Mouse (Mus musculus): Measurements from ENCODE around the gene Zfp148. TPM values are rescaled to one million over a fixed set of nuclear protein-coding genes. Genes with fewer than 3 reads are reported as not detected.

Zfp148 gene
- total RNA-seq, 2 experiments from 2014 or later, result 171 to 179 TPM

DNA sequence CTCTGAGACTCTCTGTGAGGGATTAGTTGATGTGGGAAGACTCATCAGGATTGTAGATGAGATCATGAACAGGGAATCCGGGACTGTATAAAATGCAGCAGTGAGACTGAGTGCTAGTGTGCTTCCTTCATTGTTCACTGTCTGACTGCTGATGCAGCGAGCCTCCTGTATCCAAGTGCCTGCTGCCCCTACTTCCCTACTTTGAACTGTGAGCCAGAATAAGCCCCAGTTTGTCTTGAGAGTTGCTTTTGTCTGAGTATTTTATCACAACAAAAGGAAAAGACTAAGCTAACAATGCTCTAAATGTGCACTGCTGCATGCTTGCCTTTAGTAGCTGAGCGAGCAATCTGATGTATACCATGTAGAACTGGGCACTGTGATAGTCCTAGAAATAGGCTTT, 47.7 kb downstream of the Zfp148 start:
- Histone ChIP-seq H3K4me3 (no peak overlapping the region), H3K27ac (no peak overlapping the region; the same call in 1 of the 2 replicates)
- DNase-seq (ENCODE audit: extremely low spot score in 1 of 2, low spot score in 2 of 2), result no peak
- no peak for TF ChIP-seq CTCF (IDR thresholded peaks at IDR 0.05)
- intact Hi-C loops (cut with DNase I), result no loop called here

DNA sequence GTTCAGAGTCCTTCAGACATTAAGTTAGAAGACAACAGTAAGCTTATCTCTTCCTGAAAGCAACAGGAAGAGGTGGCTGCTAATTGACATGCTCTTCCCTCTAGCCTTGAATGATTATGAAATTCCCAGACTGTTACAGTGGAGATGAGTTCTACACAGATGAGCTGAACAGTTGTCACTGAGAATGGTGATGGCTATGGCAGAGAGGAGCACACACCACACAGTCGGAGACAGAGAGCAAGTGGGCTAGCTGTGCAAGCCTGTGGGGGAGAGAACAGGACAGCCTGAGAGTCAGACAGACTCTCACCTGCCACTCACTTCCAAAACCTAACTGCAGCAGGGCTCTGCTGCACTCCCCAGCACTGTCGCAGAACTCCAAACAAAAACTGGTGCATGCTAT, 51.0 kb downstream of the Zfp148 start:
- intact Hi-C loops (cut with DNase I), result no loop called here
- no peak overlapping the region for H3K4me3 ChIP-seq
- H3K27ac ChIP-seq, result no peak overlapping the region
- no peak for DNase-seq (ENCODE audit: extremely low spot score in 1 of 2, low spot score in 2 of 2)
- no peak for TF ChIP-seq CTCF (IDR thresholded peaks at IDR 0.05)

DNA sequence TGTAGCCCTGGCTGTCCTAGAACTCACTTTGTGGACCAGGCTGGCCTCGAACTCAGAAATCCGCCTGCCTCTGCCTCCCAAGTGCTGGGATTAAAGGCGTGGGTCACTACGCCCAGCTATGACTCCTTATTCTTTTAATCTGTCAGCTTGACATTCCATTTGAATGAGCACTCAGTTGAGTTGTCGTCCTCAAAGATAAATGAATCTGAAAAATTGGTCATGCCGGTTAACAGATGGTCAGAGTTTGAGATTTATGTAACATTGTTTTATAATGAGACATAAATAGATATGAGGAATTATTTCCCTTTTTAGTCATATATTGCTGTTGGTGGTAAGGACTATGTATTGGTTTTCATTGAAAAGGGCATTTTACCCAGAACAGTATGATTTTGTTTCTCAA, 60.4 kb downstream of the Zfp148 start:
- intact Hi-C loops (cut with DNase I), result no loop called here
- DNase-seq (ENCODE audit: extremely low spot score in 1 of 2, low spot score in 2 of 2), result no peak
- Histone ChIP-seq H3K4me3 (no peak overlapping the region), H3K27ac (no peak overlapping the region)
- no peak for TF ChIP-seq CTCF (IDR thresholded peaks at IDR 0.05)

DNA sequence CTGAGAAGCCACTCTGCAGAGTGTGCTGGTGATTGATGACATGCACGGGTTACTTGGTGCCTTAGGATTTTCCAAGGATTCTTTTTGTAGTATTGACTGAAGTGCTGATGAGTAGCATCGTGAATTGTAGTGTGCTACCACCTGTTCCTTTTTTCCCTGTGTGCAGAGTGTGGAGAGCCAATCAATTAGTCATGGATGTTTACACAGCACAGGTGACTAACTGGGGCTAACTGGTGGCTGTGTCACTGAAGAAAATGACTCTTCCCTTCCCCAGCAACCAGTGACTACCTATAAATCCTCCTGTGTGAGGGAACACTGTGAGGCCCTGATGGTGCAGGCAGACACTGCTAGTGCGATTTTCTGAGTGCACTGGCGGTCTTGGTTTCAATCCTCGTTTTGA, 66.2 kb downstream of the Zfp148 start:
- Histone ChIP-seq H3K4me3 (no peak overlapping the region), H3K27ac (no peak overlapping the region)
- DNase-seq (ENCODE audit: extremely low spot score in 1 of 2, low spot score in 2 of 2), result no peak
- intact Hi-C loops (cut with DNase I), result no loop called here
- no peak for TF ChIP-seq CTCF (IDR thresholded peaks at IDR 0.05)

DNA sequence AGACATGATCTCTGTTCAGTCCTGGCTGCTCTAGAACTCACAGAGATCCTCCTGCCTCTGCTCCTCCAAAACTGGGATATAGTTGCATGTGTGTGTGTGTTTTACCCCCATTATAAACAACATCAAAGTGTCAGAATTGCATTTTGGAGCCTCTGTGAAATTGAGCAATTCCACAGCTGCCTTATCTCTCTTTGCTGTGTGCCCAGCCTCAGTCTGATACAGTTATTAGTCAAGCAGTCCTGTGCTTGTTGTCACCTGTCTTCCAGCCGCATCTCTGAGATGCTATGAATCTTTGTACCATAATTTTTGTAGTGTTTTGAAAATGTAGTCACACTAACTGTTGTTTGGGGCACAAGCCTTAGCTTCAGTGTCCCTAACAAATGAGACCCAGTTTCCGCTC, 73.2 kb downstream of the Zfp148 start:
- TF ChIP-seq CTCF (IDR thresholded peaks at IDR 0.05), result no peak
- intact Hi-C loops (cut with DNase I), result no loop called here

DNA sequence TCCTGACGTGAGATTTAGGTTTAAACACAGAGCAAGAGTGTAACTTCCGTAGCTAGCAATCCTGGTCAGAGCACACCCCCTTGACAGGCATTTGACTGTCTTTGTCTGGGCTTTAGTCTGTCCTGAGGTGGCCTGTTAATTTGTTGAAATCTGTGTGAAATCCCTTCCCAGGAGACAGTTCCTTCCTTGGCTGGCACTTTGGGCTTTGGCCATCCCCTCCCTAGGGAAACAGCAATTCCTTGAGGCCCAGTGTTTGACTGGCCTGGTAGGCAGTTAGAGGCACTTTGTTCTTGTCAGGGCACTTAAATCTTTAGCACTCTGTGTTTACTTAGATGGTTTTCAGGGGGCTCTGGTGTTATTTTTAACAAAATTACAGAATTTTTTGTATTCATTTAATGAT, 73.7 kb downstream of the Zfp148 start:
- no peak for TF ChIP-seq CTCF (IDR thresholded peaks at IDR 0.05)
- Histone ChIP-seq H3K27ac (no peak overlapping the region), H3K4me3 (no peak overlapping the region)
- no peak for DNase-seq (ENCODE audit: extremely low spot score in 1 of 2, low spot score in 2 of 2)
- intact Hi-C loops (cut with DNase I), result no loop called here

More for the DNA sequence above, 73.2 kb downstream of the Zfp148 start:
- no peak for DNase-seq (ENCODE audit: extremely low spot score in 1 of 2, low spot score in 2 of 2)
- H3K27ac ChIP-seq, result no peak overlapping the region
- no peak overlapping the region for H3K4me3 ChIP-seq

DNA sequence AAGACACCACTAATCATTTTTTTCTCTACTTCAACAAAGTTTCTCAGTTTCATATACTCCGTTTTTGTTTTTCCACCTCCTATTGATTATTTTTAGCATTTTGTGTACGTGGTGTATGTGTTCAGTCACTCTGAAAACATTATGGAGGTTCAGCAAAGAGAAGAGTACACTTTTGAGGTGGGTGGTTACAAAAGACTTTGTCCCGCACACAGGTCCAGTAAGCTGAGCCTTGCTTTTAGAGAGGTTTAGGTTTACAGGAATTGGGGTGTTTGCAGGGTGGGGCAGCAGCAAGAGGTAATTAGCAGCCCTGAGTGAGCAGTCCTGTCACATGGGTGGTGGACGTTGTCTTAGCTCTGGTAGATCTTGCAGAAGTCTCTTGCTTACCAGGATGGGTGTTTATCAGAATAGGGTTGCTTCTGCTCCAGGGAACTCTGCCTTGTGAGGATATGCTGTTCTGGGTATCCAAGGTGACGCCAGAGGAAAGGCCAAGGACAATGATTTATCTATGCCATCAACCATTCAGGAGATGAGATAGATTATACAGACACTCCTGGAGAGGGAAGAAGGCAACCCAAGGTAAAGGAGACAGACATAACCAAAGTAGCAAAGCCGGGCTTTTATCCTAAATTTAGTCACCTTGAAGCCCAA, 74.8 kb downstream of the Zfp148 start:
- no peak for DNase-seq (ENCODE audit: extremely low spot score in 1 of 2, low spot score in 2 of 2)
- Histone ChIP-seq H3K27ac (no peak overlapping the region), H3K4me3 (no peak overlapping the region)
- intact Hi-C loops (cut with DNase I), result loop anchor here (5.0 kb wide), 1 partner anchor 73 kb away; the partner anchor contains the start of gene Zfp148
- no peak for TF ChIP-seq CTCF (IDR thresholded peaks at IDR 0.05)

DNA sequence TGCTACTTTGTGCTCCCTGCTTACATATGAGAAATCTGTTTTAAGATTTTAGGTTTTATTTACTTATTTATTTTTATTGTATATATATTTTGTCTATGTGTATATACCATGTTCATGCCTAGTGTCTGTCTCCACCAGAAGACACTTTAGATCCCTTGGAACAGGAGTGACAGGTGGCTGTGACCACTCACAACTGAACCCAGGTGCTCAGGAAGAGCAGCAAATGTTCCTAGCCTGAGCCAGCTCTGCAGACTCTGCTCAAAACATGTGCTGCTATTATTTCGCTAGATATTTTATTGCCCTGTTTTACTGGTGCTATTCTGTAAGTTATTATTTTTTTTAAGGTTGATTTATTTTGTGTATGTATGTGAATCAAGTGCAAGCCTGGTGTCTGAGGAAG, 78.5 kb downstream of the Zfp148 start:
- intact Hi-C loops (cut with DNase I), result loop anchor here (5.0 kb wide), 1 partner anchor 77 kb away; the partner anchor contains the start of gene Zfp148
- DNase-seq (ENCODE audit: extremely low spot score in 1 of 2, low spot score in 2 of 2), result no peak
- no peak overlapping the region for H3K27ac ChIP-seq
- H3K4me3 ChIP-seq, result no peak overlapping the region
- TF ChIP-seq CTCF (IDR thresholded peaks at IDR 0.05), result no peak

DNA sequence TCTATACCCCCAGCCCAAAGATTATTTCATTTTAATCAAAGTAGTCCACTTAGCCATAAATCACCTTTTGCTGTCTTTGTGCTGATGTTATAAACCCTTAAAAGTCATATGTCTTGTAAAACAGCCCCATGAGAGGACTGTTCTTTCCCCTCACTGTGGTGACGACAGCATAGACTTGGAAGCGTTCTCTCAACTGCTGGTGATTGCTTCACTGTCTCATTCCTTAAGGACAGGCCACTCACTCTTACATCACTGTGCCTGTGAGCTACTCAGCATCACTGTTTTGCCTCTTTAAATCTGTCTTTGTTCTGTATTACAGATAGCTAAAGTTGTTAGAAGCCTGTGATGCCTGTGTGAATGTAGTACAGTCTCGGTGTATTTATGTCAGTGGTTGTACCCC, 80.8 kb downstream of the Zfp148 start:
- H3K27ac ChIP-seq, result no peak overlapping the region
- no peak for TF ChIP-seq CTCF (IDR thresholded peaks at IDR 0.05)
- intact Hi-C loops (cut with DNase I), result no loop called here

DNA sequence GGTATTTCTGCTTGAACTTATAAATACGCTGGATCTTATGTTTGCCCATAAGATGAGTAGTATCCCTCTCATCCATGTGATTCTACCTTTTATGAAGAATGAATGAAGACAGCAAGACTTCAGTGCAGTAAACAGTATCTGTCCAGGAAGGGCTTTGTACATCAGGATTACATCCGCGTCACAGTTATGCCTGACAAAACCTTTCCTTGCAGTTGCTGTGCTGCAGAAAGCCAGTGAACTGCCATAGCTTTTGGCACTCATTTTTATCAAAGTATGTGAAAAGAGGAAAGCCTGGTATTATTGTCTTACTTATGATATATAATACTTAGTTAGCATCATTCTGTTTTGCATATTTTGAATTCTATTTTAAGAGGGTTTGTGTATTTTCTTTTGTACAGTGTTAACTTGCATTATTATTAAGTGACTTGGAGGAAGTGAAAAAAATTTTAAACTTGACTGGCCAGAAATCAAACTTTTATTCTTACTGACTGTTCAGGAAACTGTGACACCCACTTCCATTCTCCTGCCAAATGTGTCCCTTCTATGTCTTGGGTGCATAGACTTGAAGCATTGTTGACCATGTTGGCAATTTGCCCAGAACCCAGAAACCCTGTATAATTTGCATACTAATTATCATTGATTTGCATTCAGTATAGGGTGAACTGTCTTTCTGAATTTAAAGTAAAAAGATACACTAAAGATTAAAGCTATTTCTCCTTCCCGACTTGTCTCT, 84.0 kb downstream of the Zfp148 start:
- no peak overlapping the region for H3K27ac ChIP-seq
- intact Hi-C loops (cut with DNase I), result no loop called here
- no peak for DNase-seq (ENCODE audit: extremely low spot score in 1 of 2, low spot score in 2 of 2)
- TF ChIP-seq CTCF (IDR thresholded peaks at IDR 0.05), result no peak
- no peak overlapping the region for H3K4me3 ChIP-seq

More for the DNA sequence above, 80.8 kb downstream of the Zfp148 start:
- no peak overlapping the region for H3K4me3 ChIP-seq
- DNase-seq (ENCODE audit: extremely low spot score in 1 of 2, low spot score in 2 of 2), result no peak

DNA sequence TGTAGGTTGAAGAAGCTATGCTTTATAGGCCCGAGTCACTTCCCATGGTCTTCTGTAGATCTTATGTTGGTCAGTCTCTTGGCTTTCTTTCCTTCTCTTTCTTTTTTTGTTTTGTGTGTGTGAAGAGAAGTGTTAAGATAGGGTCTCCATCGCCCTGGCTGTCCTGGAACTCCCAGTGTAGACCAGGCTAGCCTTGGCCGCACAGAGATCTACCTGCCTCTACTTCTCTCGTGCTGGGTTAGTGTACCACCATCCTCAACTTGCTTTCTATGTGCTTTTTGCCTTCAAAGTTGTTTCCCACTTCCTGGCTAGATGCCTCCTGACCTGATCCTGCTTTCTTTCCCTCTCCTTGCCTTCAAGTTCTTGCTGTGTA, 84.6 kb downstream of the Zfp148 start:
- no peak for DNase-seq (ENCODE audit: extremely low spot score in 1 of 2, low spot score in 2 of 2)
- TF ChIP-seq CTCF (IDR thresholded peaks at IDR 0.05), result no peak
- H3K4me3 ChIP-seq, result no peak overlapping the region
- no peak overlapping the region for H3K27ac ChIP-seq
- intact Hi-C loops (cut with DNase I), result no loop called here

DNA sequence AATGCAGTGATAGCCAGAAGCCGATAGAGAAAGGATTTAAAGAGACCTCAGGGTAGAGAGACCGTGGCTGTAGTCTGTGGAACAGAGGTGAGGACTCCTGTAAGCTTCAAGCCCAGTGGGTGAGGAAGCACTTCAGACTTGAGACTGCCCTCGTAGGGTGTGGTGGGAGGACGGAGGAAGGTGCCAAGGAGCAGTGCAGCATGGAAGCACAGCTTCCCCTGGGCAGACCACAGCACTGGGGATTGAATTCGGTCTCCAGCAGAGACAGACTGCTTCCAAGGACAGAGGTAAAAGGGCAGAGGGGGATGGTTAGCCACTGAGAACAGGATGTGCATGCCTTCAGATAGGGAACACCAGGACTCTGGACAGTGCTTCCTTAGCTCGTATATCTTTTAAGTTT, 86.8 kb downstream of the Zfp148 start:
- no peak for DNase-seq (ENCODE audit: extremely low spot score in 1 of 2, low spot score in 2 of 2)
- H3K4me3 ChIP-seq, result no peak overlapping the region
- intact Hi-C loops (cut with DNase I), result no loop called here
- H3K27ac ChIP-seq, result no peak overlapping the region
- no peak for TF ChIP-seq CTCF (IDR thresholded peaks at IDR 0.05)

DNA sequence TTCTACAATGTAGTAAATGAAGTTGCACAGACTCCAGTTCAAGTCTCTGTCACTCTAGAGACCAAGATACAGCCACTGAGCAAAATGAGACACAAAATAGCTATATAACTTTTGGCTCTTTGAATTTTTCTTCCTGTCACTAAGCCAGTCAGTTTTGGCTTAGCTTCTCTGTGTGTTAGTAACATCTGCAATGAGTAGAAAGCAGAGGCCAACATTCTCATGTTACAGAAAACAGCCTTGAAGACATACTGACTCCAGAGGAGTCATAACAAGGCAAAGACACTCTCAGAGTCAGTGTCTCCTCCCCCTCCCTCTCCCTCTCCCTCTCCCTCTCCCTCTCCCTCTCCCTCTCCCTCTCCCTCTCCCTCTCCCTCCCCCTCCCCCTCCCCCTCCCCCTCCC, 89.3 kb downstream of the Zfp148 start:
- no peak for TF ChIP-seq CTCF (IDR thresholded peaks at IDR 0.05)

More for the DNA sequence above, 89.3 kb downstream of the Zfp148 start:
- intact Hi-C loops (cut with DNase I), result no loop called here
- H3K4me3 ChIP-seq, result no peak overlapping the region
- no peak for DNase-seq (ENCODE audit: extremely low spot score in 1 of 2, low spot score in 2 of 2)
- H3K27ac ChIP-seq, result no peak overlapping the region
